Mouse (Mus musculus) CH12.LX (cell line): ENCODE measurements around the gene Tmem222.

ENCODE experiments used
- CHD1 ChIP-seq: IDR thresholded peaks from 2 replicates; pipeline ENCODE4 v1.6.1; 2012; ENCODE audit warnings: low read depth, low read length, improper control_type of control experiment, inconsistent platforms
- CHD2 ChIP-seq: IDR thresholded peaks from 2 replicates; pipeline ENCODE4 v1.6.1; 2011; ENCODE audit warnings: low read length, improper control_type of control experiment
- CTCF ChIP-seq, 2 experiments: IDR thresholded peaks in 1 of 2; conservative IDR thresholded peaks in 1 of 2; 2 replicates each; pipeline ENCODE4 v1.5.1; 2011 to 2012; ENCODE audit warnings: low read depth in 2 of 2, low read length in 2 of 2, improper control_type of control experiment in 1 of 2, inconsistent platforms in 1 of 2, mild to moderate bottlenecking in 1 of 2, moderate library complexity in 1 of 2
- EP300 ChIP-seq: IDR thresholded peaks from 2 replicates; pipeline ENCODE4 v1.6.1; 2011; ENCODE audit warnings: low read length, improper control_type of control experiment
- MAFK ChIP-seq: IDR thresholded peaks from 2 replicates; pipeline ENCODE4 v1.6.1; 2011; ENCODE audit warnings: low read length, improper control_type of control experiment; ENCODE audit not compliant: insufficient replicate concordance
- MAX ChIP-seq: IDR thresholded peaks from 2 replicates; pipeline ENCODE4 v1.6.1; 2011; ENCODE audit warnings: low read length, improper control_type of control experiment
- MAZ ChIP-seq: IDR thresholded peaks from 2 replicates; pipeline ENCODE4 v1.6.1; 2012; ENCODE audit warnings: low read depth, mild to moderate bottlenecking, inconsistent platforms, low read length, improper control_type of control experiment, moderate library complexity
- NRF1 ChIP-seq: IDR thresholded peaks from 2 replicates; pipeline ENCODE4 v1.6.1; 2014; ENCODE audit warnings: low read depth, mild to moderate bottlenecking, inconsistent platforms, low read length, improper control_type of control experiment, moderate library complexity
- POLR2A ChIP-seq: IDR thresholded peaks from 2 replicates; pipeline ENCODE4 v1.6.1; 2011; ENCODE audit warnings: low read depth, mild to moderate bottlenecking, improper control_type of control experiment, low read length
- POLR2AphosphoS2 ChIP-seq: IDR thresholded peaks from 2 replicates; pipeline ENCODE4 v1.6.1; 2011; ENCODE audit warnings: low read depth, low read length, improper control_type of control experiment
- SIN3A ChIP-seq: IDR thresholded peaks from 2 replicates; pipeline ENCODE4 v1.6.1; 2012; ENCODE audit warnings: low read length, improper control_type of control experiment, inconsistent platforms
- SMC3 ChIP-seq: IDR thresholded peaks from 2 replicates; pipeline ENCODE4 v1.6.1; 2011; ENCODE audit warnings: low read depth, low read length, improper control_type of control experiment
- TBP ChIP-seq: conservative IDR thresholded peaks from 2 replicates; pipeline ENCODE4 v1.6.1; 2011; ENCODE audit warnings: low read depth, low read length, improper control_type of control experiment
- TCF12 ChIP-seq: IDR thresholded peaks from 2 replicates; pipeline ENCODE4 v1.6.1; 2014; ENCODE audit warnings: low read depth, mild to moderate bottlenecking, inconsistent platforms, low read length, improper control_type of control experiment

DNA sequence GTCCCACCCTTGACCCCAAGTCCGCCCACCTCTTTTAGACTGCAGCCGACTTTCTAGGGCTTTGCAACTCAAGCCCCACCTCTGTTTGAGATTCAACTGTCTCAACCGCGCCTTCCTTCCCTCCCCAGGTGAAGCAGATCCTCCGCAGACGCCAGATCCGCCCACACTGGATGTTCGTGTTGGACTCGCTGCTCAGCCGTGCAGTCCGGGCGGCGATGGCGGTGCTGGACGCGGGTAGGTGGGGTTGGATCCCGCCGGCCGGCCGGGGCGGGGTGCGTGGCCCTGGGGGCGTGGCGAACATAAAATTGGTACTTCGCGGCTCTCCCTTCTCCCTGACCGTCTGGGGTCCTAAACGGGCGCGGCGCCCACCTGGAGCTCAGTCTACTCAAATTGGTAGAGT, 26.4 kb downstream of the Tmem222 start:
- TF ChIP-seq CTCF (conservative IDR thresholded peaks at IDR 0.05 in 1 of 2, IDR thresholded peaks at IDR 0.05 in 1 of 2; ENCODE audit: low read depth in 2 of 2, low read length in 2 of 2): no peak
- no peak for TF ChIP-seq CHD1
- TF ChIP-seq SMC3: no peak
- no peak for TF ChIP-seq POLR2A
- no peak for TF ChIP-seq POLR2AphosphoS2
- no peak for TF ChIP-seq SIN3A
- no peak for TF ChIP-seq NRF1
- TF ChIP-seq MAZ: no peak
- TF ChIP-seq TCF12: no peak
- TF ChIP-seq CHD2: no peak
- no peak for TF ChIP-seq MAFK
- TF ChIP-seq MAX: no peak
- TF ChIP-seq EP300: no peak
- TF ChIP-seq TBP: no peak
